Mouse (Mus musculus): ENCODE results near the gene Akt2.
A peak's percentile ranks its signal among the peaks of the same experiment; 100 is the strongest.

Akt2 gene

GRCm38 (mm10) chr7:27586861-27587260 lies 4.5 kb upstream of the Akt2 start:
- no peak for ATAC-seq (ENCODE audit: insufficient number of reproducible peaks, low FRiP score, low TSS enrichment)

GRCm38 (mm10) chr7:27587741-27588140 lies 3.6 kb upstream of the Akt2 start:
- ATAC-seq (ENCODE audit: insufficient number of reproducible peaks, low FRiP score, low TSS enrichment) = no peak

- ATAC-seq (ENCODE audit: insufficient number of reproducible peaks, low FRiP score, low TSS enrichment) = no peak
Measured at GRCm38 (mm10) chr7:27590088-27590487, 1.3 kb upstream of the Akt2 start.

- no peak for ATAC-seq (ENCODE audit: insufficient number of reproducible peaks, low FRiP score, low TSS enrichment)
Measured at GRCm38 (mm10) chr7:27590566-27591213, 662 bp upstream of the Akt2 start.

- peak; percentile 1; the same call in 1 of the 2 replicates for ATAC-seq (ENCODE audit: insufficient number of reproducible peaks, low FRiP score, low TSS enrichment)
Measured at GRCm38 (mm10) chr7:27592217-27592929, 1.0 kb downstream of the Akt2 start.

- no peak for ATAC-seq (ENCODE audit: insufficient number of reproducible peaks, low FRiP score, low TSS enrichment)
Measured at GRCm38 (mm10) chr7:27592934-27593645, 1.7 kb downstream of the Akt2 start.

GRCm38 (mm10) chr7:27596586-27597503 lies 5.5 kb downstream of the Akt2 start:
- no peak for ATAC-seq (ENCODE audit: insufficient number of reproducible peaks, low FRiP score, low TSS enrichment)

- ATAC-seq (ENCODE audit: insufficient number of reproducible peaks, low FRiP score, low TSS enrichment) = no peak
Measured at GRCm38 (mm10) chr7:27598053-27598452, 6.7 kb downstream of the Akt2 start.

GRCm38 (mm10) chr7:27601628-27602027 lies 10.3 kb downstream of the Akt2 start:
- ATAC-seq (ENCODE audit: insufficient number of reproducible peaks, low FRiP score, low TSS enrichment) = no peak

- no peak for ATAC-seq (ENCODE audit: insufficient number of reproducible peaks, low FRiP score, low TSS enrichment)
Measured at GRCm38 (mm10) chr7:27602161-27602560, 10.8 kb downstream of the Akt2 start.

GRCm38 (mm10) chr7:27602835-27603234 lies 11.5 kb downstream of the Akt2 start:
- no peak for ATAC-seq (ENCODE audit: insufficient number of reproducible peaks, low FRiP score, low TSS enrichment)

- peak; percentile 28; the same call in 1 of the 2 replicates for ATAC-seq (ENCODE audit: insufficient number of reproducible peaks, low FRiP score, low TSS enrichment)
Measured at GRCm38 (mm10) chr7:27604661-27605348, 13.5 kb downstream of the Akt2 start.

- ATAC-seq (ENCODE audit: insufficient number of reproducible peaks, low FRiP score, low TSS enrichment) = peak; percentile 29; the same call in 1 of the 2 replicates
Measured at GRCm38 (mm10) chr7:27605499-27606285, 14.3 kb downstream of the Akt2 start.

GRCm38 (mm10) chr7:27606481-27607254 lies 15.3 kb downstream of the Akt2 start:
- ATAC-seq (ENCODE audit: insufficient number of reproducible peaks, low FRiP score, low TSS enrichment) = no peak

GRCm38 (mm10) chr7:27607580-27607979 lies 16.2 kb downstream of the Akt2 start:
- peak; percentile 54 for ATAC-seq (ENCODE audit: insufficient number of reproducible peaks, low FRiP score, low TSS enrichment)

- no peak for ATAC-seq (ENCODE audit: insufficient number of reproducible peaks, low FRiP score, low TSS enrichment)
Measured at GRCm38 (mm10) chr7:27608130-27608529, 16.8 kb downstream of the Akt2 start.

GRCm38 (mm10) chr7:27609285-27609684 lies 17.9 kb downstream of the Akt2 start:
- ATAC-seq (ENCODE audit: insufficient number of reproducible peaks, low FRiP score, low TSS enrichment) = no peak

- no peak for ATAC-seq (ENCODE audit: insufficient number of reproducible peaks, low FRiP score, low TSS enrichment)
Measured at GRCm38 (mm10) chr7:27609688-27610087, 18.3 kb downstream of the Akt2 start.

Data from cerebellum, adult (tissue).